Mouse (Mus musculus) embryonic fibroblast, embryonic 13.5 days (primary cell): ENCODE results near the gene Gm20388.

Experiments used
- CTCF ChIP-seq: IDR thresholded peaks from 2 replicates; pipeline ENCODE4 v1.5.1; 2011; ENCODE audit warnings: mild to moderate bottlenecking, control low read depth, low read length, moderate library complexity, borderline replicate concordance; ENCODE audit not compliant: insufficient read depth
- POLR2A ChIP-seq: IDR thresholded peaks from 2 replicates; pipeline ENCODE4 v1.6.1; 2011; ENCODE audit warnings: low read depth, mild to moderate bottlenecking, control low read depth, low read length, moderate library complexity

DNA sequence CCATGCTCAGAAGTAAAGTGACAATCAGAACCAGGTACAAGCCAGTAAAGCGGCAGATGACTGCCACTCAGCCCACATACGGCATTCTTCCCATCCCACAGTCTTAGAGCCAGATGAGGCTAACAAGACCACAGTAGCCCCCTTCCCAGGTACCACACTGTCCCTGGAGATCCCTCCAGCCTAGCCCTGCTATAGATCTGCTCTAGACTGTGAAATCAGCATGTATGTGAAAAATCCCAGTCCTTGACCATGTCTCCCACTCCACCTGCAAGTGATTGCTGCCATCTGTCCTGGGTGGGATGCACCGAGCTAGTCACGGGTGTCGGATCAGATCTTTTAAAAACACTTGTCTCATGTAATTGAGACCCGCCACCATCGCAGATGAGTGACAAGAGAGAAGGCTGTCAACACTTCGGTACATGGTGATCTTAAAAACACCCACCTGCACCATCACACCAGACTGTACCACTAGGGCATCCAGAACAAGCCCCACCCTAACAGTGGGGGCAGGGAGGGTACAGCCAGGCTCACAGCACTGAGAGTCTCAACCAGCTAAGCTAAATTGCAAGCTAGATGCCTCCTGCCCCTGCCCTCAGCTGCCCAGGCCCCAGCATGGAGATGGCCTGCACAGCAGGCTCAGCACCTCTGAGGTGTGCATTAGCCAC, 669.8 kb downstream of the Gm20388 start:
- TF ChIP-seq POLR2A (no peak), CTCF (no peak)
